Mouse (Mus musculus): ENCODE measurements at regions not wholly inside any gene's neighbourhood (a gene's known extent, or its start where the extent isn't known, plus 50 kb on each side); places are given as distances from the start of the nearest gene placed in this dataset.

- no peak for DNase-seq
These were observed 570.0 kb downstream of the Gm11232 start for GRCm38 (mm10) chr4:71187801-71188200.

DNA sequence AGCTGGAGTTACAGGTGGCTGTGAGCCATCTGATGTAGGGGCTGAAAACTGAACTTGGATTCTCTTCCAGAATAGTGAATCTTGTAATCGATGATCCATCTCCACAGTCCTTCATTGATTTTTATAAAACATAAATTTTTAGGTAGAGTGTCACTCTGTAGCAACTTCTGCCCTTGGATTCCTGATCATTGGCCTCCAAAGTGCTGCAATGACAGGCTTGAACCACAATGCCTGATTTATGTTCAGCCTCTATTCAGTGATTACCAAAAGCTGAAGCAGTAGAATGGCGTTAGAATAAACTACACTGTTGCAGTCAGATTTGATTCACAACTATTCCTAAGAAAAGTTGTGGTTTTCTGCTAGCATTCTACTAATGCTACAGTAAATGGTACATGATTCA, 580.1 kb downstream of the Gm11232 start:
- no peak for DNase-seq

- no peak for DNase-seq
These were observed 592.0 kb downstream of the Gm11232 start for GRCm38 (mm10) chr4:71165802-71166201.

DNA sequence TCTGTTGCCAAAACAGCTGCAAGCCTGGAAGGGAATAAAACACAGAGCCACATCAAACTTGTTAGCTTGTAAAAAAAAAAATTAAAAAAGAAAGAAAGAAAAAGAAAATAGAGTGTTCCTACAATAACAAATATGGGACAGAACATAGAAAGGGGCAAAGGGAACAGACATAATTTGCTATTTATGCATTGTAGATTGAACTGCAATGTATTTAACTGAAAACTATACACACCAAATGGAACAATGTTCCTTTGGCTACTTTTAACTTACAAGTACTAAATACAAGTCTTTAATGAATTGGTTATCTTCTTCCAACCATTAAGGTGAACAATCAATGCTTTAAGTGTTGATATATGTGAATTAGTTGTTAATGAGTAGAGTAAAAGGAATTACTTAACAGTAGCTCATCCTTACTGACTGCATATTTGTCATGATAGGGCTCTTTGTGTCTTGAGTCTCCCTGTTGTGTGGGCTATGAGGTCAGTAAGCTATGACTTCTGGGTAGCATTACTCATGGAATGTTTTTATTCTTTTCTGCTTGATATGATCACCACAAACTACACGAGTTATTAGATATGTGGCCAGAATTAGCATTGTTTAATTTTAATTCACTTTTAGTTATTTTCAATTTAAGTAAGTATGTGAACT, 597.0 kb upstream of the Megf9 start:
- no peak for DNase-seq

GRCm38 (mm10) chr4:71130946-71131669, 596.3 kb upstream of the Megf9 start:
- no peak for DNase-seq

- no peak for DNase-seq
These were observed 594.5 kb upstream of the Megf9 start for GRCm38 (mm10) chr4:71129306-71129705.
